Mouse (Mus musculus) stomach, embryonic 16.5 days (tissue): ENCODE data around the gene Hspa4. TPM values are rescaled to one million over a fixed set of nuclear protein-coding genes. Genes with fewer than 3 reads are reported as not detected.
"Not testable (repeated sequence)": the region's sequence is repeated elsewhere in the genome, so short reads cannot be mapped to it uniquely, and the experiment has no call there.

Experiments
- ATAC-seq: fragments of 200-750 bp; cut with Nextera tagmentation; 2 replicates; pipeline ENCODE4 v1.8.0; 2017; ENCODE audit warnings: moderate number of reproducible peaks, moderate TSS enrichment; ENCODE audit not compliant: insufficient read depth, low FRiP score
- H3K27ac ChIP-seq: fragments of 300-500 bp; sonication (generic); 2 replicates; pipeline ENCODE4 v1.5.1; 2014; ENCODE audit warnings: low read length
- H3K27me3 ChIP-seq: fragments of 300-500 bp; sonication (generic); 2 replicates; pipeline ENCODE4 v1.6.1; 2014; ENCODE audit warnings: low read length, control low read depth, mixed read lengths; ENCODE audit not compliant: control insufficient read depth, insufficient read depth
- H3K36me3 ChIP-seq: fragments of 300-500 bp; sonication (generic); 2 replicates; pipeline ENCODE4 v1.6.1; 2014; ENCODE audit warnings: low read length; ENCODE audit not compliant: control insufficient read depth, insufficient read depth
- H3K4me1 ChIP-seq: fragments of 300-500 bp; sonication (generic); 2 replicates; pipeline ENCODE4 v1.6.1; 2014; ENCODE audit warnings: low read length, control low read depth, mixed read lengths; ENCODE audit not compliant: control insufficient read depth, insufficient read depth
- H3K4me2 ChIP-seq: fragments of 300-500 bp; sonication (generic); 2 replicates; pipeline ENCODE4 v1.6.1; 2014; ENCODE audit warnings: low read depth, low read length, mixed read lengths
- H3K4me3 ChIP-seq: fragments of 300-500 bp; sonication (generic); replicated peaks from 2 replicates; pipeline ENCODE4 v1.5.1; 2014; ENCODE audit warnings: mild to moderate bottlenecking, low read length
- H3K9ac ChIP-seq: fragments of 300-500 bp; sonication (generic); 2 replicates; pipeline ENCODE4 v1.6.1; 2014; ENCODE audit warnings: low read length
- H3K9me3 ChIP-seq: fragments of 300-500 bp; sonication (generic); replicated peaks from 2 replicates; pipeline ENCODE4 v1.6.1; 2016; ENCODE audit warnings: low read length, control low read depth; ENCODE audit not compliant: control insufficient read depth
- WGBS: fragments of 180-500 bp; shearing (Covaris S2); extraction: QIAGEN DNeasy Blood & Tissue Kit; methylation state at CpG from one replicate; pipeline ENCODE4 v1.1.7; 2014; 5-methylcytosine and 5-hydroxymethylcytosine counted together
- polyA plus RNA-seq: library from polyadenylated mRNA; unstranded; fragments of >200 nt; fragmentation: Nextera tagmentation; extraction: Ambion mirVana; gene quantifications from 2 replicates; pipeline ENCODE4 v1.2.1, GENCODE M21; 2015

Hspa4 gene
- polyA plus RNA-seq, result 67.9 and 69.2 TPM in 2 replicates

DNA sequence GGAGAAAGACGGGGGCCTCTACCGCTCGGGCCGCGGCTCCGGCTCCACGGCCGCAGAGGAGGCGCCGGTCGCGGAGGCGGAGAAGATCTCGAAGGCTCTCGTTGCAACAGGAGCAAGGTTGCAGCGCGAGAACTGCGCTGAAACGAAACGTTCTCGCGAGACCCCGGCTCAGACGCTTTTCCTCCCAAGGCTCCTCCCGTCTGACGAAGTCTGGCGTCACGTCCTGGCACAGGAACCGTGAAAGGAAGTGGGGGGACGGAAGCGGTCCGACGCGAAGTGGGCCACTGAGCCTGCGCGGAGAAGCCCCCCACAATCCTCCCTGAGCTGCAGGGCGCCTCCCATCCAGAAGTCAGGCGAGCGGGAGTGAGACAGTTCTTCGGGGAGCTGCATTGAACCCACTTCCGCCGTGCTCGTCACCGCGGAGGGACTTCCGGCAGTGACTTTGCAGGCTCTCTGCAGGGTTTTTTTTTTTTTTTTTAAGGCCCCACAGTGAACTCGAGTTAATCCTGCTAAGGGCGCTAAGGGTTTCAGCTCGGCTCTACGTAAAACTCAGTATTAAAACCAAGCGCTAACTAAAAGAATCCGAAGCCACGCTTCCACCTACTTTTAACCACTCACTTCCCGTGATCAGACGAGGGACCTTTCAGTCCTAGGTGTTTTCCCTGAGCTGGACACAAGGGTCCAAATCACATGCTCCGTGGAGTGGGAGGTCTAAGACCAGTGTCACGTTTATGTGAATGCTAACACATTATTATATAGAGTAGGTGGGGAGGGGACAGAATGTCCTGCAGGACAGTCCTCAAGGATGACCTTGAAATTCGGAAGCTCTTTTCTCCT, at the start of gene Hspa4:
Gene Hspa4 (minus strand): TSS at position 128 of the 837 bp plus-strand sequence.
- Histone ChIP-seq H3K27ac (peak within 1 kb of the TSS; percentile 99), H3K9me3 (no peaks in the 10 kb centered on the region), H3K36me3 (no peaks in the 10 kb centered on the region), H3K4me1 (peaks cover 31% of the 10 kb centered on the region), H3K27me3 (no peaks in the 10 kb centered on the region), H3K4me2 (peak within 1 kb of the TSS; percentile 74), H3K9ac (peak within 1 kb of the TSS; percentile 91), H3K4me3 (peak within 1 kb of the TSS; percentile 81)
- 1% methylated on average over 58 of the region's 58 CpGs for WGBS
- peak; percentile 98 for ATAC-seq

GRCm38 (mm10) chr11:53345738-53346137, 45.5 kb upstream of the Hspa4 start:
- H3K4me1 ChIP-seq, result no peaks in the 10 kb centered on the region
- H3K9me3 ChIP-seq, result no peaks in the 10 kb centered on the region
- no peak overlapping the region for H3K4me3 ChIP-seq
- H3K27ac ChIP-seq, result no peak overlapping the region; the same call in 1 of the 2 replicates
- 25% methylated on average over 2 of the region's 2 CpGs for WGBS
- H3K27me3 ChIP-seq, result no peaks in the 10 kb centered on the region; the same call in 1 of the 2 replicates
- no peak overlapping the region for H3K4me2 ChIP-seq
- ATAC-seq, result no peak
- H3K36me3 ChIP-seq, result no peaks in the 10 kb centered on the region
- H3K9ac ChIP-seq, result no peak overlapping the region

GRCm38 (mm10) chr11:53345328-53345727, 45.1 kb upstream of the Hspa4 start:
- no peaks in the 10 kb centered on the region for H3K36me3 ChIP-seq
- no peak for ATAC-seq
- H3K4me2 ChIP-seq, result no peak overlapping the region
- no peaks in the 10 kb centered on the region for H3K4me1 ChIP-seq
- no peaks in the 10 kb centered on the region; the same call in 1 of the 2 replicates for H3K27me3 ChIP-seq
- no peaks in the 10 kb centered on the region for H3K9me3 ChIP-seq
- 21% methylated on average over 5 of the region's 5 CpGs for WGBS
- H3K9ac ChIP-seq, result peak overlapping the region; percentile 5; the same call in 1 of the 2 replicates
- no peak overlapping the region for H3K4me3 ChIP-seq
- H3K27ac ChIP-seq, result no peak overlapping the region

DNA sequence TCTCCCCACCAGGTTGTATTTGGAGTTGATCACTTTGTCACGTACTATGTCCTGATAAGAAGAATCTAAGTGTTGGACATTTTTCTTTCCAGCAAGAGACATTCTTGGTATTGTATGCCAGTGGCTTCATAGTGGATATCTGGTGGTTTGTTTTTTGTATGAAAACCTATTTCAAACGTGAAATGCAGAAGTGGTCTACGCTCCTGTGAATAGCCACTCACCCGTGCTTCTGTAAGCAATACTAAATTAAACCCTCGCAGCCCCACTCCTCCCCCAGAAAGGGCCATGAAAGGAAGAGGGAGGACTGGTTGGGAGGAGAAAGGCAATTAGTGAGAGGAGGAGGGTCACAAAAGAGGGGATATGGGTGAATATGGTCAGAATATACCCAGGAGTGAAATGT, 42.5 kb upstream of the Hspa4 start:
- no peak for ATAC-seq
- no peak overlapping the region for H3K9ac ChIP-seq

DNA sequence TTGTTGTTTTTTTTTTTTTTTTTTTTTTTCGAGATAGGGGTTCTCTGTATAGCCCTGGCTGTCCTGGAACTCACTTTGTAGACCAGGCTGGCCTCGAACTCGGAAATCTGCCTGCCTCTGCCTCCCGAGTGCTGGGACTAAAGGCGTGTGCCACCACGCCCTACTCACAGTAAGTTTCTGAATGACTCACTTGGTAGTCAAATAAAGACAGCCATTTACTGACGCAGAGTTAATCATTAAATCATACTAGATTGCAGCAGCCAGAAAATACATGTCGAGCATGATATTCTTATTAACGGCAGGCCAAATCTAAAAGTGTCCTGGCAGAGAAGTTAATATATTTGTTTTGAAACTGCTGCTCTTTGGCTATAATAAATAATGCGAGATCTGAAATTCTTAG, 40.8 kb upstream of the Hspa4 start:
- H3K4me3 ChIP-seq, H3K9me3 ChIP-seq, H3K9ac ChIP-seq, ATAC-seq, H3K4me1 ChIP-seq, H3K27me3 ChIP-seq, H3K4me2 ChIP-seq, H3K36me3 ChIP-seq: not testable (repeated sequence)
- H3K27ac ChIP-seq, result peak overlapping the region; percentile 60
- 64% methylated on average over 9 of the region's 10 CpGs for WGBS

More for the DNA sequence above, 42.5 kb upstream of the Hspa4 start:
- Histone ChIP-seq H3K27ac (no peak overlapping the region), H3K27me3 (no peaks in the 10 kb centered on the region; the same call in 1 of the 2 replicates), H3K4me3 (no peak overlapping the region), H3K4me1 (no peaks in the 10 kb centered on the region), H3K36me3 (no peaks in the 10 kb centered on the region), H3K4me2 (no peak overlapping the region), H3K9me3 (no peaks in the 10 kb centered on the region)
- 60% methylated on average over 5 of the region's 5 CpGs for WGBS

GRCm38 (mm10) chr11:53337684-53338083, 37.4 kb upstream of the Hspa4 start:
- Histone ChIP-seq H3K4me1 (no peaks in the 10 kb centered on the region), H3K9ac (no peak overlapping the region), H3K27ac (no peak overlapping the region), H3K4me2 (no peak overlapping the region), H3K4me3 (no peak overlapping the region), H3K9me3 (no peaks in the 10 kb centered on the region), H3K36me3 (no peaks in the 10 kb centered on the region), H3K27me3 (no peaks in the 10 kb centered on the region)
- 69% methylated on average over 8 of the region's 8 CpGs for WGBS
- ATAC-seq, result no peak

- 53% methylated on average over 1 of the region's 1 CpGs for WGBS
- Histone ChIP-seq H3K4me2 (no peak overlapping the region), H3K4me1 (no peaks in the 10 kb centered on the region), H3K4me3 (no peak overlapping the region), H3K27ac (no peak overlapping the region), H3K36me3 (no peaks in the 10 kb centered on the region), H3K27me3 (no peaks in the 10 kb centered on the region), H3K9me3 (no peaks in the 10 kb centered on the region), H3K9ac (no peak overlapping the region)
- ATAC-seq, result no peak
Observed at GRCm38 (mm10) chr11:53336924-53337323, 36.7 kb upstream of the Hspa4 start.

DNA sequence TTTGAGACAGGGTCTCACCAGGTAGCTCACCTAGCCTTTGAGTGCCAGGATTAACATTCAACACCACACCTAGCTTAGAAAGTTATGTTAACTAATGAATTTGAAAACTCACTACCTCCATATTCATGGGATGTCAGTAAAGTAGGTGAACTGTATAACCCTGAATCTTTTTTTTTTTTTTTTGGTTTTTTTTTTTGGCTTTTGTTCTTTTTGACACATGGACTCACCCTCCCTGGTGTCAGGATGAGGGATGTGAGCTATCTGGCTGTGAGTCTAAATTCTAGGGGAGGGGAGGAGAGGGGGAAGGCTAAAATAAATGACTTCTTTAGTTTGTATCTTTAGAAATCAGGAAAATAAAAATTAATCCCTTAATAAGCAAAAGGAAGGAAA, 35.9 kb upstream of the Hspa4 start:
- ATAC-seq, result no peak
- no peaks in the 10 kb centered on the region for H3K4me1 ChIP-seq
- no peaks in the 10 kb centered on the region for H3K27me3 ChIP-seq
- H3K9me3 ChIP-seq, result no peaks in the 10 kb centered on the region
- H3K36me3 ChIP-seq, result no peaks in the 10 kb centered on the region
- H3K4me2 ChIP-seq, result no peak overlapping the region
- H3K9ac ChIP-seq, result no peak overlapping the region
- no peak overlapping the region for H3K27ac ChIP-seq
- H3K4me3 ChIP-seq, result no peak overlapping the region

DNA sequence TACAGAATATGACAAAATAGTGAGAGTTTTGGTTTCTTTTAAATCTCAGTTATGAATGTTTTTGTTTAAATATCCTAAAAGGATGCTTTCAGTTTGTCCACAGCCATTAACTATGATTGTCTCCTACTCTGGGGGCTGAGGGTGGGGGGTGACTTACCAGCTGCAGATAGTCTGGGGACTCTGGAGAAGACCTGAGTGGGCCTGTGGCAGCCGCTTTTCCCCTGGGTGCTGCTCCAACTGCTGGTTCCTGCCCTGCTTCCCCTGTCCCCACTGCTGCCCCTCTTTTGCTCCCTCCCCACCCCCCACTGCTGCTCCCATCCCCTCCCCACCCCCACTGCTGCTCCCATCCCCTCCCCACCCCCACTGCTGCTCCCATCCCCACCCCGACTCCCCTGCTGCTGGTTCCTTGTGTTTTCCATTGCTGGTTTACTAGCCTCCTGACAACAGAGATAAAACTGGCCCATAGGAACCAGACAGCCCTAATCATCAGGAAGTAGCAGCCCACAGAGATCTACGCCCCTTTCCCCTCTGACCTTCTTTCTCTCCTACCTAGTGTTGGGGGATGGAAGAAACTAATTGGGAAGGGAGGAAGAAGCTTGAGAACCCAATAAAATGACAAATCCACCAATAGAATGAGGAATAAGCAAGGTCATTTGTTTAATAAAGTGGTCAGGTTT, 35.4 kb upstream of the Hspa4 start:
- ATAC-seq, result no peak; the same call in 1 of the 2 replicates
- Histone ChIP-seq H3K4me1 (no peaks in the 10 kb centered on the region), H3K9ac (no peak overlapping the region), H3K27me3 (no peaks in the 10 kb centered on the region), H3K27ac (no peak overlapping the region), H3K4me2 (no peak overlapping the region), H3K9me3 (no peaks in the 10 kb centered on the region), H3K36me3 (no peaks in the 10 kb centered on the region), H3K4me3 (no peak overlapping the region)
- WGBS, result 41% methylated on average over 3 of the region's 3 CpGs
